Mouse (Mus musculus) embryo, embryonic 11 days (tissue): ENCODE data around the gene Bmyc.
"Not testable (repeated sequence)": the region's sequence is repeated elsewhere in the genome, so short reads cannot be mapped to it uniquely, and the experiment has no call there.

ENCODE experiments used
- DNase-seq: peaks from one replicate; pipeline ENCODE4 v3.0.0-alpha.2; 2015

Bmyc gene

DNA sequence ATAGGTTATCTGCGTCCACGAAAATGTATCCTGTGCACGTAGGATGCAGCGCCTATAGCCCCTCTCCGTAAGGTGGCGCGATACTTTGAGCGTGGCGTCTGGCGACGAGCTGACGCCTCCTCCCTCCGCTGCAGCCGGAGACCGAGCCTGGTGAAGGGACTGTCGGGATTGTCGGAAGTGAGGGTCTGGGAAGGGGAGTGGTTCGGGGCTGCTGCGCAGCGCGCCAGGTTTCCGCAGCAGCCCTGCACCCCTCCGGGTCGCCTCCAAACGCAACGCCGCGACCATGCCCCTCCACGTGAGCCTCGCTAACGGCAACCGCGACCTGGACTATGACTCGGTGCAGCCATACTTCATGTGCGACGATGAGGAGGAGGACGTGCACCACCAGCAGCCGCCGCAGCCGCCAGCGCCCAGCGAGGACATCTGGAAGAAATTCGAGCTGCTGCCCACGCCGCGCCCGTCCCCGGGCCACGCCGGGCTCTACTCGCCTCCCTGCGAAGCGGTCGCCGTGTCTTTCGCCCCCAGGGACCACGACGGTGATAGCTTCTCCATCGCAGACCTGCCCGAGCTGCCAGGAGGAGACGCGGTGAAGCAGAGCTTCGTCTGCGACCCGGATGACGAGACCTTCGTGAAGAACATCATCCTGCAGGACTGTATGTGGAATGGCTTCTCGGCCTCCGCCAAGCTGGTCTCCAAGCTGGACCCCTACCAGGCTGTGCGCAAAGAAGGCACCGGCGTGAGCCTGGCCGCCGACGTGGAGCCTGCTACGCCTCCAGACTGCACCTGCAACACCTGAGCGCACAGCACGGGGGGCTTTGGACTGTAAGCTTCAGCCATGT, at the start of gene Bmyc:
Gene Bmyc, plus strand, starts transcription at position 97 of the 839 bp plus-strand sequence.
- peak; percentile 94 for DNase-seq

DNA sequence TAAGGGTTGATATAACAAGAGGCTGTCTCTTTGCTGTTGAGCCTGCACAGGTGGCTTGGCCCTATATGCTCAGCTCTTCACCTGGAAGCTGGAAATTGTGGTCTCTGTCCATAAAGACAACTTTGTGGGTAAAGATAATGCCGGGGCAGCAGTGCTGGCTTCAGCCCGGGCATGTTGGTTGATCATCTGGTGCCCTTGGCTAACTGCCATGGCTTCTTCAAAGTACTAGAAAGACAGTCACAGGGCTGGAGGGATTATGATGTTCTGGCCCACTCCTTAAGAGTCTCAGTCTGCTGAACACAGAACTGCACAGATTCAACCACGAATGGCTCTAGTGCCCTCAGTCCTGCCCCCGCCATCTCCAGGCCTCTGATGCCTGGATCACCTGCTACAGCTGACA, 49.3 kb upstream of the Bmyc start:
- no peak for DNase-seq

DNA sequence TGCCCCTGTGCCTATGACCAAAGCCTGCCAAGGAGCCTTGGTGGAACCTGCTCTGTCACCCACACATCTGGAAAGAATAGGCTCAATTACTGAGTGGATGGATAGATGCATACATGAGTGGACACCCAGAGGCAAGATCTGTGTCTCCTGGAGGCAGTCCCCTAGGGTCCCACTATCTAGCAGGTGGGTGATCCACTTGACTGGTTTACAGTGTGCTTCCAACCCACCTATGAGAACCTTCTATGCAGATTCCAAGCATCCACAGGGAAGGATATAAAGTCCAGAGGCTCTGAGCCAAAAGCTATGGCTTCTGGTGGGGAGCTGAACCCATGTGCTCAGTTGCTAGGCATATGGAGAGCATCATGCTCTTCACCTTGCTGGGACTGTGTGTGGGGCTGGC, 48.9 kb upstream of the Bmyc start, which contains the start of gene Lcn5:
Gene Lcn5, plus strand, starts transcription at position 301 of the 400 bp plus-strand sequence.
- DNase-seq = no peak

DNA sequence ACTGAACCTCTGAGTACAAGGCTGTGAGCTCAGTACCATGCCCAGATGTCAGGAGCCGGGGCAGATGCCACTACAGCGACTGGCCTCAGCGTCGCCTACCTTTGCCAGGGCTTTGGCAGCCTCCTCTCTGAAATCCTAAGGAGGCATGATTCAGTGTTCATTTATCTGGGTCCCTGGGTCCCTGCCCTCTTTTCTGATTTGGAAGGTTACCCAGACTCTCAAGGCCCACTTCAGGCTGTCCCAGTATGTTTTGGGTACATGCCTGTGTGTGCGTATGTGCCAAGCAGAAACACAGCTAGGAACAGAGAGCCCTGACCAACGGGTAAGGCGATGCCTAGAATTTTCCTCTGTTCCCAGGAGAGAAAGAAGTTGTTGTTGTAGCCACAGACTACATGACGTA, 46.3 kb upstream of the Bmyc start:
- no peak for DNase-seq

DNA sequence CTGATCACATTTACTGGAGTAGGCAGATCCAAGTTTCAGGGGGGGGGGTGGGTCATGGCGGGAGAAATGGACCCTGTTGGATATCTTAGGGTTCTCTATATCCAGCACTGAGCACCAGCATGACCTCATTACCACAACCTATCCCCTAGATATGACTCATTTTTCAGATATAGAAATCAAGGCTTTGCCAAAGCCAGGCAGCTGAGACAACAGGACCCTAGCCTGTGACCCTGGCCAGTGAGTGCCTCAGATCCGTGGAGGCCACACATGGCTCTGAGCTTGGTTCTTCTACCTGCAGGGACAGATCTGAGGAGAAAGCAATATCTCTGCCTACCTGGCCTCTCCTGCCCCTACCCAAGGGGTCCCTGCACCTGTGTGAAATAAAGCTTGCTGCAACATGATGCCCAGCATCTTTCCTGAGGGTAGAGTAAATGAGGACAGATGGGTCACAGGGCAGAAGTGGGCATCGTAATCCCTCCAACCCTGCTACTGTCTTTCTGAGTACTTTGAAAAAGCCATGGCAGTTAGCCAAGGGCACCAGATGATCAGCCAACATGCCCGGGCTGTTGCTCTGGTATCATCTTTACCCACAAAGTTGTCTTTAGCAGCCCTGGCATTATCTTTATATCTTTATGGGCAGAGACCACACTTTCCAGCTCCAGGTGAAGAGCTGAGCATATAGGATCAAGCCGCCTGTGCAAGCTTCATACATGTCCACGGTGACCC, 45.1 kb upstream of the Bmyc start:
- no peak for DNase-seq

DNA sequence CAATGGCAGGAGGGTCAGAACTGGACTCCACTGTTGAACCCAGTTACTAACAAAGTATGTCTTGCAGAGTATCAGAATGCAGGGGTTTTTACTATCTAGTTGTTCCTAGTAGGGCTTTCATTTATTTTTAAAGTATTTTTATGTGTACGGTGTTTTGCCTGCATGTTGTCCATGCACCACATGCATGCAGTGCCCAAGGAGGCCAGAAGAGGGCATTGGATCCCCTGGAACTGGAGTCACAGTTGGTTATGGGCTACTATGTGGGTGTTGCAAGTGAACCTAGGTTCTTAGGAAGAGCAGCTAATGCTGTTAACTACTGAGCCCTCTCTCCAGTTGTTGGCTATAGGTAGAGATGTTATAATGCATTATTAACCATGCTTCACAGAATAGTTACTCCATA, 43.0 kb upstream of the Bmyc start:
- peak; percentile 47 for DNase-seq

DNA sequence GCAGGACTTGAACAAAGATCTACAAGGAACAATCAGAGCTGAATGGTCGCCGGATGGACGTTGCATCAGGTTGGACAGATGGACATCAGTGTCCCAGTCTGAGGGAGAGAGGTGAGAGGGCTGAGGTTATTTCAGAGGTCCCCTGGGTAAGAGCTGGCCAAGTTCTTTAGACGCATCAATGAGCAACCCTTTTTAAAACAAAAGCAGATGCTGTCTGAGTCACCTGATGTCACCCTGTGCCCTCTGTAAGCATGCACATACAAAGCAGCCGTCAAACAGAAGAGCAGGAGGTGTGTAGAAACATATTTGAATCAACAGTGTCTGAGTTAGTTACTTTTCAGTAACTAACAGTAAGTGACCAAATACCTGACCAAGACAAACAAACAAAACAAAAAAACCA, 42.4 kb upstream of the Bmyc start:
- no peak for DNase-seq

DNA sequence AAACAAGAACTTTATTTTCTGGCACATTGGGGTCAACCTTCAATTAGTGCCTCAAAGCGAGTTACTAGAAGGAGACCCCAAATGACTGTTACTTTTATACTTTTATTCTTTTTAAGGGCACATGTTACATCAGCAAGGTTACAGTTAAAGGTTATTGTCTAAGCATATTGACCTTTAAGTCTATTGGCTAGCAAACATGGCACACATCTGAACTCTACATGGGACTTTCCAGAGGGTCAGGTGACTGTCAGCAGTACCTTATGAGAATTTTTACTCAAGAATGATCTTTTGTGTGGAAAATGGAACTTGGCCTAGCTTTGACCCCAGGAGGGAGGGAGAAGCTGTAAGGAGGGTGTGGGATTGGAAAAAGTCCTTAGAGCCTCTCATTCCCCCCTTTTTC, 40.0 kb upstream of the Bmyc start:
- no peak for DNase-seq

DNA sequence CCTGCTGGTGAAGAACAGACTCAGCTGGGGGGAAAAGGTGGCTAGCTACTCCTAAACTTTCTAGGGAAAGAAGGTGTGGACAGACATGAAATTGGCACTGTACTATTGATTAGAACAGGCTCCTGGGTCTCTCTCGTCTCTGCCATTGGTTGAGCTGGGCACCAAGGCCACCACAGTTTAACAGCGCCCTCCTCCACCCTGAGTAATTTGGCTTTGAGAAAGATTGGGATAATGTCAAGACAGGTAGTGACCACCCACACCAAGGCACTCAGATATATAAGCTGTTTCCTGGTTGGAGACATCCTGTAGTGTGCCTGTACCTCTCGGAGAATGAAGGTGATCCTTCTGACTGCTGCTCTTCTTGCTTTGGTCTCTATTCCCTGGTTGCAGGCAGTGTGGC, 30.1 kb upstream of the Bmyc start, which contains the start of gene Lcn6:
Gene Lcn6, plus strand, starts transcription at position 301 of the 400 bp plus-strand sequence.
- no peak for DNase-seq

DNA sequence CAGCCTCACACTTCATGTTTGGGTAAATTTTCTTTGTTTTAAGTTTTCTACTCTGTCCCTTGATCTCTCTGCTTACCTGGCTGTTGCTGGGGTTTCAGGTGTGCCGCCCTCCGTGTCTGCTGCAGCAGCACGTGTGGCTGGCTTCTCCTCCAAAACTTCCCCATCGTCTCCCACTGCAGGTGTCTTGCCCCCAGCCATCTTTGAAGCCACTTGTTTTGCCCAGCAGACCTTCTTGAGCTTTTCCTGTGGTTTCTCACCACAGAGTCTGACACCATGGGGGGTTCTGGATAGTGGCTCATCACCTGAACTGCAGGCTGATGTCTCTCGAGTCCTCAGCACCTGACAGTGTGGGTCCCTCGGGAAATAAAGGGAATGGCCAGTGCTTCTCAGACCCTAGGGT, 27.0 kb upstream of the Bmyc start:
- no peak for DNase-seq

DNA sequence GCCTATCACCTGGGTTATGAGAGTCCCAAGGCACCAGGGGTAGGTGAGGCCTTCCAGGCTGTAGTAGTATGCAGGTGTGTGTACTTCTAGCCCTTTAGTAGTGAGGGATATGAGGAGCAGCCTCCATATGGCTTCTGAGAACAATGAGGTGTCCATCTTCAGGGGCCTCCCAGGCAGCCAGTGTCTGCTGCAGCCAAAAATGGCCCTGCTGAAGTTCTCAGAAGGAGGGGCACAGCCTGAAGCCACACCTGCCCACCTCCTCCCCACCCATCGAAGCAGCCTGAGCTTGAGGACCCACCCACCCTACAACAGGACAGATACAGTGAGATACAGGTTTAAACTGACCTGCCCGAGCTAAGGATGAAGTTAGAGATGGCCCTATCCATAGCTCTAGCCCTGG, 24.1 kb upstream of the Bmyc start, which contains the start of gene Lcn10:
Gene Lcn10, plus strand, starts transcription at position 301 of the 400 bp plus-strand sequence.
- no peak for DNase-seq

DNA sequence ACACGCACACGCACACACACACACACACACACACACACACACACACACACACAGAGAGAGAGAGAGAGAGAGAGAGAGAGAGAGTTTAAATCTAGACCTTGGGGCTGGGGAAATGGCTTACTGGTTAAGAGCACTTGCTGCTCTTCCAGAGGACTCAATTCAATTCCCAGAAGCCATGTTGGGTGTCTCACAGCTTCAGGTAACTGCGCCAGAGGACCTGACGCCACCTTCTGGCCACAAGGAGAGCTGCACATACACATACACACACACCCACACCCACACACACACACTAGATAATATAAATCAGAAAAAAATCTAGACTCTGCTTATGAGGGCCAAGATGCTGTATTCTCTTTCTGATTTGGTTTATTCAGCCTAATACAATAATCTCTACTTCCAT, 19.6 kb upstream of the Bmyc start:
- DNase-seq = no peak

DNA sequence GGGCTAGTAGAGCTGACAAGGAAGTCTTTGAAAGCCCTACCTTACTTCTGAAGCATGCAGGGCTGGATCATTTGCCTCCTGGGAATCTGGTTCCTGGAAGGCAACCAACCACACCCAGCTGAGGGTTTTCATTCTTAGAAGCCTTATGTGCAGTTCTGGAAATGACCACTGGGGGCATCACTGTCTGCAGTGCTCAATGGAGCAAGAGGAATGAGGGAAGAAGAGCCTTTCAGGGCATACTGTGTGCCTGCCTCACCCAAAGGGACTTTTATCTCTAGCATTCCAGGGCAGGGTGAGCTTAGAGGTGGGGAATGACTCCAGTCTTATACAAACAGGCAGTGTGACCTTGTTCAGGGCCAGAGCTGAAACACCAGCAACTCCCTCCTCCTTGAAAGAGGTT, 11.9 kb upstream of the Bmyc start:
- DNase-seq = peak; percentile 77

DNA sequence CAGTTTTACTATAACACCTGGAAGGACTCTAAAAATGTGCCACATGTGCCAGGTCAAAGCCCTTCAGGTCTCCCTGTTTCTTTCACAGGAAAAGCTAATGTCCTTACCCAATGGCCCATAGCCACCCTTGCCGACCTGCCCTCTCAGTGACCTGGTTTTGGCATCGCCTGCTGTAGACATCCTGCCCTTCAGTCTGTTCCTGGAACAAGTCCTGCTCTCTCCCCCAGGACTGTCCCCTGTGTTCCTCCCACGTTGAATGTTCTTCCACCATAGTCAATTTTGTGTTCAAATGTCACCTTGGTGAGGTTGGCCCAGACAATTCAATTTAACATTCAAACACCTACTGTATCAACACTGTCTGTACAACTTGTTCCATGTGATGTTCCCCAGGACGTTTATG, 9.6 kb upstream of the Bmyc start:
- DNase-seq = no peak

DNA sequence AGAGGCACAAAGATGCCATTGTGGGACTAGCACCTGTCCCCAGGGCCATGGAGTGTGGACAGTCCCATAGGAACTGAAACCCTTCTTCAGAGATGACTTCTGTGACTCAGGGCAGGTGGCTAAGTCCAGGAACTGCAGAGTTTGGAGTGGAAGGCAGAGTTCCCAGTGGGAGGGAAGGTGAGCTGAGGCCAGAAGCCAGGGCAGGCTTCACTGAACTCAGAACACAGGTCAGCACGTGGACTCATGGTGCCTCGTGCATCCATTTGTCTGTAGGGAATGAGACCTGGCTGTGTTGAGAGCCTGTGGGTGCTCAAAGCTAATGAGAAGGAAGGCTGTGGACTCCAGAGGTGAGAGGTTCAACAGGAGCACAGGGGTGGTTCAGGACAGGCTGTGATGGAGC, 7.8 kb upstream of the Bmyc start:
- no peak for DNase-seq

DNA sequence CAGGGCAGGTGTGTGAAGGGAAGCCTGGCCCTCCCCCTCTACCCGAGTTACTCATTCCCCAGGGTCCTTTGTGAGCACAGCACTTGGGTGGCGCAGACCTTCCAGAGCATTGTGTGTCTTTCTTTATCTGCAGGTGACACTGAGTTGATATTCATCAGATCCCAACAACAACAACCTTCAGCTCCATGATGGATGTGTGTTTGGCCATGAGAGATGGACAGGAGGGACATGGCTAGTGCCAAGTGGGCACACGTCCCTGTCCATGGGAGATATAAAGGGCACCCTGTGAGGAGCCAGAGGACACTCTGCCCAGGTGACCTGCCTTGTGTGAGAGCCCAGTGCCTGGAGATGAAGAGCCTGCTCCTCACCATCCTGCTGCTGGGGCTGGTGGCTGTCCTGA, 6.8 kb upstream of the Bmyc start, which contains the start of gene Obp2a:
Gene Obp2a, plus strand, starts transcription at position 301 of the 400 bp plus-strand sequence.
- not testable (repeated sequence) for DNase-seq

DNA sequence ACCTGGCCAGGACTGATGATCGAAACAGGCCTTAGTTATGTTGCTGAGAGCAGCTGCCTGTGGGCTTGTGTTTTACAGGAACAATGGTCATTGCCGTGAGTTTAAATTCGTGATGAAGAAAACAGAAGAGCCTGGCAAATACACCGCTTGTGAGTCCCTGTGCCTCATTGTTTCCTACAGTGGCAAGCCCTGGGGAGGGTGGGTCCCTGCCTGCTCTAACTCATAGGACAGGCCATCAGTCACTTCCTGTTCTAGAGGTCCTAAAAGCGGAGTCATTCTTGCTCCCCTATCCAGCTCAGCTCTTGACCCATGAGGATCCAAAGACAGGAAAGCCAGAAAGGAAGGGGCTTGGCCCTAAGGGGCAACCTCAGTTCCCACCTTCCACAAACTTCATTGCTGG, 5.5 kb upstream of the Bmyc start:
- DNase-seq = no peak

DNA sequence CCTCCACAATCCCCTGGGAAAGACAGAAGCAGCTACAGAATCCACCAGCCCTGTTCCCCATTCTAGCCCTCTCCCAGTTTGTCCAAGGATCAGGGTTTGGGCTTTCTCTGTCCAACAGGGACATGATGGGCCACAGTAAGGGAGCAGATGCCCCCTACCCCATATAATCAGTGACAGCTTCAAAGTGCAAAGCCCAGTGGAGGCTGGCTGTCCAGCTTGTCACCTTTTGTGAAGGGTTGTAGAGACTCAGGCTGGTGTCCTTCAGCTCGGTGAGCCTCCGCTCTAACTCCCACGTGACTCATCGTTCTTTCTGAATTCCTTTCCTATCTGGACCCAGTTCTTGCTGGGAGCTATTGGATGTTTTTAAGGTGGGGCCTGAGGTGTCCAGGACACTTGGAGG, 2.8 kb upstream of the Bmyc start:
- DNase-seq = no peak

DNA sequence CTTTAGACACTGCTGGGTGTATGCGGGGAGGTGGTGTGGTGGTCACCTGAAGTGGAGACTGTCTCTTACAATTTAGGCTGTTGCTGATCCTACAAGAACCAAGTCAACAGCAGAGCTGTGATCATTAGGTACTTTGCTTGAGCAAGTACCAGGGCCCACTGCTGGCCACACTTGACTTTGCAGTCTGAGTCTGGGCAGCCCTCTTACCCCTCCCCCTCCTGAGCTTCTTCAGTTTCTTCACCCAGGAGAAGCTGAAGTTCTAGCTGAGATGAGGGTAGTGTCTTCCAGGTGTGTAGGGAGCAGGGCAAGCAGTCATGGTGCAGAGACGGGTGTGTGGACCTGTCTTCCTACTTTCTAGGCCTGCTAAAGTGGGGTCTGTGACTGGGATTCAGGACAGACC, 1.6 kb downstream of the Bmyc start:
- peak; percentile 61 for DNase-seq

DNA sequence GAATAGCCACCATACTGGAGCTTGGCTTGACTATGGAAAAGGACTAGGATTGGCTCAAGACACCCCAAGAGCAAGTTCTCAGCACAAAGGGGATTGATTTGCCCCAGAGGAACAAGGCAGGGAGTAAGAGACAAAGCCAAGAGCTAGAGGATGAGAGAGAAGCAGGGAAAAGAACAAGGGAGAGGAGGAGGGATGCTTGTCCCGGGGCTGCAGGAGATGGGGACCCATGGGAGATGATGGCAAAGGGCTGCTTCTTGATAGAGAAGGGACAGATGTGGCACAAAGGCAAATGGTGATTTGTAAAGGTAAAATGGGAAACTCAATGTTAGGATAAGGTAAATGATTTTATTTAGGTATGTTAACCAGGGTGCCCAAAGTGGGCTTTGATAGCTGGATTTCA, 2.5 kb downstream of the Bmyc start:
- DNase-seq = not testable (repeated sequence)

DNA sequence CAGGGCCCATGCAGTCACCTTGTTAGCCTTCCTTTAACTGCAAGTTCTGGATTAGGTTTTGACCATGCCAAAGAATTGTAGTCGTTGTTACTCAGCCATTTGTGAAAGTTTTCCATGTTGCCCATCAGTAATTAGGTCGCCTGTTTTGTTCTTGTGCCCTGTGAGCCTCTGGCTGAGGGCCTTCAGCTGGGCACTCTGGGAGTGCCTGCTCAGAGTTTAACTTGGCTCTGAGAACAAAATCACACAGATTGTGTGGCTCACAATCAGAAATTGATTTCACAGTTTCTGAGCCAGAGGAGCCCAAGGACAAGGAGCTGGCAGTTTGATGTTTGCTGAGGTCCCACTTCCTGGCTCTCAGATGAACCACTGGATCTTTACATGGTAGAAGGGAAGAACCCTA, 3.3 kb downstream of the Bmyc start:
- DNase-seq = not testable (repeated sequence)

DNA sequence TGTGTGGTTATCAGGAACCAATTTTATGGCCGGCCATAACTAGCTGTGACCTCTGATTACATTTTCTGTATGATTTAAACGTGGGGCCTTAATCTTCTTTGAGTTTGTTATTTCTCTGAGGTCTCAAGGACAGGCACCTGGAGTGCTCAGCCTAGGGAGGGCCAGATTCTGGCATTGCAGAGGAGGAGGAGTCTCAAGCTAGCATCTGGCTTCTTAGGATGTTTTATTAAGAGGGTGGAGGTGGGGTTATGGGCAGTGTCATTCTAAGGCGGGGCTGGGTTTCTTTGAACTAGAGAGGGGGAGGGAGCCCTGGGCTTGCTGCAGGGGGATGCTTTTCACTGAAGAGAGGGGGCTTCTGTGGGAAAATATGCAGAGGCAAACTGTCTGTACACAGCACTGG, 5.1 kb downstream of the Bmyc start:
- peak; percentile 17 for DNase-seq

DNA sequence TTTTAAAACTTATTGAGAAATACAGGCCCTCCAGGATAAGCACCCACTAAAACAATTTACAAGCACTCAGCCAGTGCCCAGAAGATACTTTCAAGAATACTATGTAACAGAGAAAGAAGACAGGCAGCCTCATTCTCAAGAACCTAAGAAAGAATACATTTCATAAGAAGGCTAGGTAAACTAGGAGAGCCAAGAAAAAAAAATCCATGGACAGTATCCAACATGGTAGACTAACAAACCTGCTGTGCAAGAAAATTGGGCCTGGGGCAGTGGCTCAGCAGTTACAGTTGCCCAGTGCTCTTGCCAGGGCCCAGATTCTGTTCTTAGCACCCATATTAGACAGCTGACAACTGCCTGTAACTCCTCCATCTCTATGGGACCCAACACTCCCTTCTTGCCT, 10.7 kb downstream of the Bmyc start:
- DNase-seq = no peak
